Mouse (Mus musculus): ENCODE measurements around the gene Fmo2. TPM values are rescaled to one million over a fixed set of nuclear protein-coding genes. Genes with fewer than 3 reads are reported as not detected.

Gene Fmo2
- total RNA-seq, 2 experiments from 2014 or later, result 12.2 to 13.8 TPM

- DNase-seq (ENCODE audit: low spot score), result no peak
Observed at GRCm38 (mm10) chr1:162893014-162893413, 5.5 kb downstream of the Fmo2 start.

- DNase-seq (ENCODE audit: low spot score), result peak; percentile 40
Observed at GRCm38 (mm10) chr1:162891980-162892451, 6.5 kb downstream of the Fmo2 start.

- DNase-seq (ENCODE audit: low spot score), result no peak
Observed at GRCm38 (mm10) chr1:162888646-162889045, 9.9 kb downstream of the Fmo2 start.

- no peak for DNase-seq (ENCODE audit: low spot score)
Observed at GRCm38 (mm10) chr1:162887644-162888043, 10.9 kb downstream of the Fmo2 start.

GRCm38 (mm10) chr1:162886138-162886816 lies 12.2 kb downstream of the Fmo2 start:
- DNase-seq (ENCODE audit: low spot score), result no peak

GRCm38 (mm10) chr1:162882681-162883080 lies 15.8 kb downstream of the Fmo2 start:
- no peak for DNase-seq (ENCODE audit: low spot score)

- DNase-seq (ENCODE audit: low spot score), result peak; percentile 44
Observed at GRCm38 (mm10) chr1:162879595-162880369, 18.7 kb downstream of the Fmo2 start.

GRCm38 (mm10) chr1:162875091-162875490 lies 23.4 kb downstream of the Fmo2 start:
- DNase-seq (ENCODE audit: low spot score), result no peak

- DNase-seq (ENCODE audit: low spot score), result peak; percentile 15
Observed at GRCm38 (mm10) chr1:162871701-162872311, 26.7 kb downstream of the Fmo2 start.

- no peak for DNase-seq (ENCODE audit: low spot score)
Observed at GRCm38 (mm10) chr1:162870978-162871377, 27.5 kb downstream of the Fmo2 start.

- DNase-seq (ENCODE audit: low spot score), result no peak
Observed at GRCm38 (mm10) chr1:162867396-162867795, 31.1 kb downstream of the Fmo2 start.

GRCm38 (mm10) chr1:162866280-162866681 lies 32.2 kb downstream of the Fmo2 start, which contains the start of gene Fmo1:
Fmo1 (minus strand) TSS chr1:162866610.
- DNase-seq (ENCODE audit: low spot score), result no peak

GRCm38 (mm10) chr1:162865493-162865830 lies 33.1 kb downstream of the Fmo2 start:
- no peak for DNase-seq (ENCODE audit: low spot score)

GRCm38 (mm10) chr1:162864816-162865492 lies 33.6 kb downstream of the Fmo2 start:
- DNase-seq (ENCODE audit: low spot score), result no peak

- no peak for DNase-seq (ENCODE audit: low spot score)
Observed at GRCm38 (mm10) chr1:162864279-162864678, 34.2 kb downstream of the Fmo2 start.

- no peak for DNase-seq (ENCODE audit: low spot score)
Observed at GRCm38 (mm10) chr1:162863579-162863978, 34.9 kb downstream of the Fmo2 start.

GRCm38 (mm10) chr1:162862328-162862727 lies 36.2 kb downstream of the Fmo2 start:
- DNase-seq (ENCODE audit: low spot score), result no peak

- DNase-seq (ENCODE audit: low spot score), result peak; percentile 9
Observed at GRCm38 (mm10) chr1:162859996-162860605, 38.4 kb downstream of the Fmo2 start.

- peak; percentile 24 for DNase-seq (ENCODE audit: low spot score)
Observed at GRCm38 (mm10) chr1:162859545-162859976, 39.0 kb downstream of the Fmo2 start.

GRCm38 (mm10) chr1:162858748-162859130 lies 39.8 kb downstream of the Fmo2 start:
- DNase-seq (ENCODE audit: low spot score), result peak; percentile 11
